Mouse (Mus musculus): ENCODE data around the gene Ccin. TPM values are rescaled to one million over a fixed set of nuclear protein-coding genes. Genes with fewer than 3 reads are reported as not detected.

The Ccin gene
- polyA plus RNA-seq (2014; fragmentation: Nextera tagmentation; extraction: Ambion mirVana), result 0.15 TPM in 1 of 2 replicates, not detected in the other

- DNase-seq (ENCODE audit: low spot score), result no peak
- no peaks in the 10 kb centered on the region for H3K27me3 ChIP-seq (replicated peaks; ENCODE audit: control insufficient read depth, insufficient read depth, low read length)
- peaks cover 11% of the 10 kb centered on the region; the same call in 1 of the 2 replicates for H3K4me1 ChIP-seq (replicated peaks; ENCODE audit: control insufficient read depth, insufficient read depth, low read length)
- H3K4me3 ChIP-seq (ENCODE audit: low read depth, low read length), result peak within 1 kb of the TSS; percentile 25
- no peak for ATAC-seq (replicated peaks; ENCODE audit: low FRiP score, low TSS enrichment, low read depth)
- WGBS, result 77% methylated on average over 11 of the region's 11 CpGs
- H3K4me2 ChIP-seq (ENCODE audit: low read length), result peak within 1 kb of the TSS; percentile 67
- peak within 1 kb of the TSS; percentile 60 for H3K9ac ChIP-seq (ENCODE audit: low read length)
- H3K36me3 ChIP-seq (ENCODE audit: control insufficient read depth, insufficient read depth, low read length), result 0 out of 2 replicates have a peak, but pooled peaks cover 3% of the 10 kb centered on the region
- no peaks in the 10 kb centered on the region for H3K9me3 ChIP-seq (ENCODE audit: control insufficient read depth, low read length)
- no peak within 1 kb of the TSS for H3K27ac ChIP-seq (ENCODE audit: low read depth)
These were observed at the start of gene Ccin for GRCm38 (mm10) chr4:43983181-43983580. Gene Ccin, plus strand, starts transcription at chr4:43983483.

DNA sequence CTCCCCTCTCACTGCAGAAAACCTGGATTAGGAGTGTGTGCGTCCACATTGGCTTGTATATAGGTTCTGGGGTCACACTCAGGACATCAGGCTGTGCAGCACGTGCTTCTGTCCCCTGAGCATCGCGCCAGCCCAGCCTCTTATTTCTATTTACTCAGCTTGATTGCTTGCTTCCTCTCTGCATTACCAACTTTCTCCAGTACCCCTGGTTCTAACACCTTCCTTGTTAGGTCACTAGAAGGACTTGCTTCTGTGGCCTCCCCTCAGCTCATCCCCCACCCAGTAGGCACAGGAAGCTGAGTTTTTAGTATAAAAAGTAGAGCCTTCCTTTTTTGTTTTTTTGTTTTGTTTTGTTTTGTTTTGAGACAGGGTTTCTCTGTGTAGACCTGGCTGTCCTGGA is 47.1 kb upstream of the Ccin start:
- ATAC-seq (replicated peaks; ENCODE audit: low FRiP score, low TSS enrichment, low read depth) (no peak), DNase-seq (ENCODE audit: low spot score) (no peak)
- no peak overlapping the region for H3K9ac ChIP-seq (ENCODE audit: low read length)
- no peaks in the 10 kb centered on the region for H3K9me3 ChIP-seq (ENCODE audit: control insufficient read depth, low read length)
- no peaks in the 10 kb centered on the region for H3K27me3 ChIP-seq (replicated peaks; ENCODE audit: control insufficient read depth, insufficient read depth, low read length)
- H3K4me3 ChIP-seq (ENCODE audit: low read depth, low read length), result no peak overlapping the region
- no peaks in the 10 kb centered on the region for H3K4me1 ChIP-seq (replicated peaks; ENCODE audit: control insufficient read depth, insufficient read depth, low read length)
- H3K4me2 ChIP-seq (ENCODE audit: low read length), result no peak overlapping the region
- peaks cover 45% of the 10 kb centered on the region for H3K36me3 ChIP-seq (ENCODE audit: control insufficient read depth, insufficient read depth, low read length)
- H3K27ac ChIP-seq (ENCODE audit: low read depth), result no peak overlapping the region
- WGBS, result 80% methylated on average over 4 of the region's 4 CpGs

DNA sequence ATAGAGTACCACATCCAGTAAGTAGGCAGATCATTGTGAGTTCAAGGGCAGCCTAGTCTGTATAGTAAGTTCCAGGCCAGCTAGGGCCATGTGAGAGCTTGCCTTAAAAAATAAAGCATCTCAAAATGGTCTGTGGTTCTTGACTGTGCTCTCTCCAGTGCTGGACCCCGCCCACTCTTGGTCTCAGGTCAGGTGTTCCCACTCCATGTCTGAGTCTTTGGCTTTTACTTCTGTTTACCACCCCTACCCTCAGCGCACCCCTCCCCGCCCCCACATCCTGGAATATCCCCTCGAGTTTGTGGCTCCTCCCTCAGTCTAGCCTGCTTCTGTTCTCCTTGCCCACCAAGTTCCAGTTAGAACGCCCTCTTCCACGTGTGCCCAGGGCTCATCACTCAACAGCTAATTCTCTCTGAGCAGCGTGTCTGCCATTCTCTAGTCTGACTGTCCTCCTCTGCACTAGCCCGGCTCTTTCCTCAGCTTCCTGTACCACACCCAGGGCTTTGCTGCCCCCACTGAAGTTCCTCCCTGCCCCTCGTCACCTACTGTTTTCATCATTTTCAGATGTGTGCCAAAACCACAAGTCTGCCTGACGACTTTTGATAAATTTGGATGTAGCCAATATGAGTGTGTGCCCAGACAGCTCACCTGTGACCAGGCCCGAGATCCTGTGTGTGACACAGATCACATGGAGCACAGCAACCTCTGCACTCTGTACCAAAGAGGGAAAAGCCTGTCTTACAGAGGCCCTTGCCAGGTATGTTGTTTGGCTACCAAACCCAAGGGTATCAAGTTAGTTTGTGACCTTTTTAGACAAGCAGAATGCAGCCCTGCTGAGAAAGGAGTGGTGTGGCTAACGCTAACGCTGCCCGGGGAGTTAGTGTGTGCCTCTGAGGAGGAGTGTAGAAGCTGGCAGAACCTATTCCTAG is 46.3 kb upstream of the Ccin start:
- ATAC-seq (replicated peaks; ENCODE audit: low FRiP score, low TSS enrichment, low read depth) (0 out of 2 replicates have a peak, but pooled peaks have one; percentile 8), DNase-seq (ENCODE audit: low spot score) (no peak)
- WGBS, result 80% methylated on average over 14 of the region's 14 CpGs
- Histone ChIP-seq H3K27ac (ENCODE audit: low read depth) (no peak overlapping the region), H3K36me3 (ENCODE audit: control insufficient read depth, insufficient read depth, low read length) (peaks cover 44% of the 10 kb centered on the region), H3K4me2 (ENCODE audit: low read length) (no peak overlapping the region), H3K9ac (ENCODE audit: low read length) (no peak overlapping the region), H3K27me3 (replicated peaks; ENCODE audit: control insufficient read depth, insufficient read depth, low read length) (no peaks in the 10 kb centered on the region), H3K4me1 (replicated peaks; ENCODE audit: control insufficient read depth, insufficient read depth, low read length) (no peaks in the 10 kb centered on the region), H3K4me3 (ENCODE audit: low read depth, low read length) (no peak overlapping the region), H3K9me3 (ENCODE audit: control insufficient read depth, low read length) (no peaks in the 10 kb centered on the region)

GRCm38 (mm10) chr4:43941315-43941714 is 42.0 kb upstream of the Ccin start:
- ATAC-seq (replicated peaks; ENCODE audit: low FRiP score, low TSS enrichment, low read depth), result no peak
- no peaks in the 10 kb centered on the region for H3K9me3 ChIP-seq (ENCODE audit: control insufficient read depth, low read length)
- no peak for DNase-seq (ENCODE audit: low spot score)
- H3K27me3 ChIP-seq (replicated peaks; ENCODE audit: control insufficient read depth, insufficient read depth, low read length), result no peaks in the 10 kb centered on the region
- no peak overlapping the region for H3K9ac ChIP-seq (ENCODE audit: low read length)
- WGBS, result 87% methylated on average over 5 of the region's 5 CpGs
- no peak overlapping the region for H3K27ac ChIP-seq (ENCODE audit: low read depth)
- no peak overlapping the region for H3K4me2 ChIP-seq (ENCODE audit: low read length)
- no peak overlapping the region for H3K4me3 ChIP-seq (ENCODE audit: low read depth, low read length)
- H3K36me3 ChIP-seq (ENCODE audit: control insufficient read depth, insufficient read depth, low read length), result peaks cover 49% of the 10 kb centered on the region
- no peaks in the 10 kb centered on the region for H3K4me1 ChIP-seq (replicated peaks; ENCODE audit: control insufficient read depth, insufficient read depth, low read length)

GRCm38 (mm10) chr4:43942421-43942820 is 40.9 kb upstream of the Ccin start:
- Histone ChIP-seq H3K4me2 (ENCODE audit: low read length) (no peak overlapping the region), H3K4me3 (ENCODE audit: low read depth, low read length) (no peak overlapping the region), H3K27me3 (replicated peaks; ENCODE audit: control insufficient read depth, insufficient read depth, low read length) (no peaks in the 10 kb centered on the region), H3K4me1 (replicated peaks; ENCODE audit: control insufficient read depth, insufficient read depth, low read length) (no peaks in the 10 kb centered on the region), H3K27ac (ENCODE audit: low read depth) (no peak overlapping the region), H3K36me3 (ENCODE audit: control insufficient read depth, insufficient read depth, low read length) (peaks cover 49% of the 10 kb centered on the region), H3K9me3 (ENCODE audit: control insufficient read depth, low read length) (no peaks in the 10 kb centered on the region), H3K9ac (ENCODE audit: low read length) (no peak overlapping the region)
- WGBS, result 87% methylated on average over 8 of the region's 8 CpGs
- DNase-seq (ENCODE audit: low spot score) (no peak), ATAC-seq (replicated peaks; ENCODE audit: low FRiP score, low TSS enrichment, low read depth) (no peak)

GRCm38 (mm10) chr4:43947571-43947970 is 35.7 kb upstream of the Ccin start:
- Histone ChIP-seq H3K4me2 (ENCODE audit: low read length) (no peak overlapping the region), H3K27ac (ENCODE audit: low read depth) (no peak overlapping the region), H3K27me3 (replicated peaks; ENCODE audit: control insufficient read depth, insufficient read depth, low read length) (no peaks in the 10 kb centered on the region), H3K4me3 (ENCODE audit: low read depth, low read length) (no peak overlapping the region), H3K9me3 (ENCODE audit: control insufficient read depth, low read length) (no peaks in the 10 kb centered on the region), H3K4me1 (replicated peaks; ENCODE audit: control insufficient read depth, insufficient read depth, low read length) (no peaks in the 10 kb centered on the region), H3K36me3 (ENCODE audit: control insufficient read depth, insufficient read depth, low read length) (peaks cover 13% of the 10 kb centered on the region), H3K9ac (ENCODE audit: low read length) (no peak overlapping the region)
- DNase-seq (ENCODE audit: low spot score) (no peak), ATAC-seq (replicated peaks; ENCODE audit: low FRiP score, low TSS enrichment, low read depth) (no peak)
- 99% methylated on average over 2 of the region's 2 CpGs for WGBS

DNA sequence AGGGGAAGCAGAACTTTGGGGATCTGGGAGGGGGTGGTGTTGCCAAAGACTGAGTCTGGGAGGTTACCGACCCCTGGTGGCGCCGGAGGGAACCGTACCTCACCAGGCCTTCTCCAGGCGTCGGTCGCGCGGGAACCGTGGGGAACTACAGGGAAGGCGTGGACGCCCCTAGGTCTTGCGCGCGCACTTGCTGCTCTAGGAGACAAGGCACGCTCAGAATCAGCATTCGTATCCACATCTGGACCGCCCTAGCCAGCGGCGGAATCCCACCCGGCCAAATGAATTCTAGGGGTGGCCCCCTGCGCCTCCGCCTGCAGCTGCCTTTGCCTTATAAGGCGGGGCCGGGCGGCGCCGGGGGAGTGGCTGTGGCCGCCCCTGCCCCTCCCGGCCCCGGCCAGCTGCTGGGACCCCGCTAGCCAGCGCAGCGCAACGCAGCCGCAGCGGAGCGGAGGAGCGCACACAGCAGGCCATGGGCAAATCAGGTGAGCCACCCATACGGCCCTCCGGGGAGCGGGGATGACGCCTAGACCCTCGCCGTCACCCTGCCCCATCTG is 25.9 kb upstream of the Ccin start, which contains the start of gene Glipr2:
TSS of gene Glipr2 (plus strand) at position 110 of the 554 bp plus-strand sequence.
- WGBS, result under 1% methylated on average over 45 of the region's 45 CpGs
- DNase-seq (ENCODE audit: low spot score), result peak; percentile 96

DNA sequence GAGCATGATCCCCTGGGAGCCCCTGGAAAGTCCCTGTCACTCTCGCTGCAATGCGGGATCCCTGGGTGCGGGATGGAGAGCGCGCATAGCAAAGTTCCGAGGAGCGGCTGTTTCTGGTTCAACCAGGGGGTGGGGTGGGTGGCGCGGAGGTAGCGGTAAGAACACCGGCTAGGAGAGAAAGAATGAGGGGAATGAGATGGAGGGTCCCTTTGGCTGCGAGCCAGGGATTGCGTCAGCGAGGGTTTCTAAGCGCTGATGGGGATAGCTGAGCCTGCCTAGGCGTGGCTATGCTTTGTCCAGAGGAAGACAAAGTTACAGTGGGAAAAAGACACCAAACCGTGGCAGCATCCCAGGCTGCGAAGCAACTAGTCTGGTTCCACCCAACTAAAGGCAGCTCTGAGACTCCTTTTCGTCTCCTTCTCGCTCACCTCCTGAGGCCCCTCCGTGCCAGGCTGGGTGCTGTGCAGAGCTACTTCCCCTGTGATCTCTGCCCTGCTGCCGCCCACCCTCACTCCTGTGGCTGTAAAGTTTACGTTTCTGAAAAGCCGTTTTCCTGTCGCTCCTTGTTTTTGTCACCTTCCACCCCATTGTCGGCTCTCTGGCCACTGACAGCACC is 25.3 kb upstream of the Ccin start:
- H3K27ac ChIP-seq (ENCODE audit: low read depth), result peak overlapping the region; percentile 94
- peak overlapping the region; percentile 65 for H3K9ac ChIP-seq (ENCODE audit: low read length)
- no peaks in the 10 kb centered on the region for H3K36me3 ChIP-seq (ENCODE audit: control insufficient read depth, insufficient read depth, low read length)
- under 1% methylated on average over 26 of the region's 26 CpGs for WGBS
- ATAC-seq (replicated peaks; ENCODE audit: low FRiP score, low TSS enrichment, low read depth), result peak; percentile 79
- H3K4me2 ChIP-seq (ENCODE audit: low read length), result peak overlapping the region; percentile 84
- H3K9me3 ChIP-seq (ENCODE audit: control insufficient read depth, low read length), result no peaks in the 10 kb centered on the region
- H3K4me3 ChIP-seq (ENCODE audit: low read depth, low read length), result peak overlapping the region; percentile 75
- DNase-seq (ENCODE audit: low spot score), result peak; percentile 90
- no peaks in the 10 kb centered on the region; the same call in 1 of the 2 replicates for H3K27me3 ChIP-seq (replicated peaks; ENCODE audit: control insufficient read depth, insufficient read depth, low read length)
- H3K4me1 ChIP-seq (replicated peaks; ENCODE audit: control insufficient read depth, insufficient read depth, low read length), result peaks cover 16% of the 10 kb centered on the region

More for the DNA sequence above, 25.9 kb upstream of the Ccin start, which contains the start of gene Glipr2:
- peak; percentile 90 for ATAC-seq (replicated peaks; ENCODE audit: low FRiP score, low TSS enrichment, low read depth)
- H3K9ac ChIP-seq (ENCODE audit: low read length), result peak within 1 kb of the TSS; percentile 65
- no peaks in the 10 kb centered on the region for H3K9me3 ChIP-seq (ENCODE audit: control insufficient read depth, low read length)
- peak within 1 kb of the TSS; percentile 75 for H3K4me3 ChIP-seq (ENCODE audit: low read depth, low read length)
- H3K4me1 ChIP-seq (replicated peaks; ENCODE audit: control insufficient read depth, insufficient read depth, low read length), result peaks cover 16% of the 10 kb centered on the region
- peak within 1 kb of the TSS; percentile 84 for H3K4me2 ChIP-seq (ENCODE audit: low read length)
- H3K36me3 ChIP-seq (ENCODE audit: control insufficient read depth, insufficient read depth, low read length), result no peaks in the 10 kb centered on the region
- no peaks in the 10 kb centered on the region; the same call in 1 of the 2 replicates for H3K27me3 ChIP-seq (replicated peaks; ENCODE audit: control insufficient read depth, insufficient read depth, low read length)
- H3K27ac ChIP-seq (ENCODE audit: low read depth), result peak within 1 kb of the TSS; percentile 94

All from intestine, embryonic 14.5 days (tissue).